Mouse (Mus musculus) heart, adult 10 weeks (tissue): ENCODE data around the gene Olfr1137. TPM values are rescaled to one million over a fixed set of nuclear protein-coding genes. Genes with fewer than 3 reads are reported as not detected.

Experiments used
- polyA plus RNA-seq: library from polyadenylated mRNA; stranded (reverse); fragments of 350-450 nt; fragmentation: Illumina TruSeq; extraction: RNeasy Lipid Tissue Mini Kit (QIAGEN cat#74804); gene quantifications from one replicate; pipeline ENCODE4 v1.2.3, GENCODE M21; 2014; ENCODE audit warnings: low read depth, low replicate concordance

The Olfr1137 gene
- polyA plus RNA-seq = not detected

GRCm38 (mm10) chr2:87713079-87713478 is at the start of gene Olfr1137:
Gene Olfr1137, minus strand, starts transcription at chr2:87713179.

GRCm38 (mm10) chr2:87753891-87754290 is 40.9 kb upstream of the Olfr1137 start, which contains the start of gene Olfr1141:
Gene Olfr1141, minus strand, starts transcription at chr2:87753991.

DNA sequence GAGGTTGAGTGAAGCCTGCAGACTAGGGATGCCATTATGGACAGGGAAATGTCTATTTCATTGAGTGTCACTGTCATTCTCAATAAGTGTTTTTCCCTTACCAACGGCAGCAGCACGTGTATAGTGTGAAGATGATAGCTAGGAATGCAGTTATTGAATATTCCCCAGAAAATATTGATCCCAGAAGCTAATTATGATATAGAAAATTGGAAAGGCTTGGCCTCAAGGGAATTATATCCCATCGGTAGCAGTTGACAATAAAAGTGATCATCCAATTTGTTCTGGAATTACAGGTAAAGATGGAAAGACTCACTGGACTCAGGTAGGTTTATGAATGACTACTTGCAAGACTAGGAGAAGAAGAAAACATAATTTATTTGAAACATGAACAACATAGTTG is 30.5 kb upstream of the Olfr1137 start, which contains the start of gene Olfr1140:
Olfr1140 (plus strand) TSS at position 301 of the 400 bp plus-strand sequence.

GRCm38 (mm10) chr2:87739878-87740277 is 26.9 kb upstream of the Olfr1137 start, which contains the start of gene Olfr1138:
Gene Olfr1138, minus strand, starts transcription at chr2:87739978.

GRCm38 (mm10) chr2:87693847-87694246 is 19.1 kb downstream of the Olfr1137 start, which contains the start of gene Olfr1136:
Gene Olfr1136, minus strand, starts transcription at chr2:87693947.

GRCm38 (mm10) chr2:87673564-87673963 is 39.4 kb downstream of the Olfr1137 start, which contains the start of gene Olfr1135:
Gene Olfr1135, minus strand, starts transcription at chr2:87673664.

Other genes with a start within 250 kb of the Olfr1137 start
- not detected for gene Pramel7, start 216.1 kb downstream of the Olfr1137 start, polyA plus RNA-seq
- not detected for gene Pramel6, start 206.6 kb downstream of the Olfr1137 start, polyA plus RNA-seq
- gene Olfr153, start 181.4 kb downstream of the Olfr1137 start, polyA plus RNA-seq = not detected
- not detected for gene Olfr1128, start 167.6 kb downstream of the Olfr1137 start, polyA plus RNA-seq
- not detected for gene Olfr1129, start 139.3 kb downstream of the Olfr1137 start, polyA plus RNA-seq
- gene Olfr1130, start 107.0 kb downstream of the Olfr1137 start, polyA plus RNA-seq = not detected
- gene Olfr1131, start 86.1 kb downstream of the Olfr1137 start, polyA plus RNA-seq = not detected
- gene Olfr1132, start 75.6 kb downstream of the Olfr1137 start, polyA plus RNA-seq = not detected
- gene Olfr1133, start 65.8 kb downstream of the Olfr1137 start, polyA plus RNA-seq = not detected
- not detected for gene Olfr1134, start 54.7 kb downstream of the Olfr1137 start, polyA plus RNA-seq
- not detected for gene Olfr1135, start 39.5 kb downstream of the Olfr1137 start, polyA plus RNA-seq
- not detected for gene Olfr1136, start 19.2 kb downstream of the Olfr1137 start, polyA plus RNA-seq
- gene Olfr1138, start 26.8 kb upstream of the Olfr1137 start, polyA plus RNA-seq = not detected
- not detected for gene Olfr1140, start 30.6 kb upstream of the Olfr1137 start, polyA plus RNA-seq
- not detected for gene Olfr1141, start 40.8 kb upstream of the Olfr1137 start, polyA plus RNA-seq
- gene Olfr152, start 66.3 kb upstream of the Olfr1137 start, polyA plus RNA-seq = not detected
- gene Olfr1143, start 87.4 kb upstream of the Olfr1137 start, polyA plus RNA-seq = not detected
- gene Olfr1145, start 96.6 kb upstream of the Olfr1137 start, polyA plus RNA-seq = not detected
- not detected for gene Olfr1148, start 117.4 kb upstream of the Olfr1137 start, polyA plus RNA-seq
- not detected for gene Olfr1150-ps1, start 130.8 kb upstream of the Olfr1137 start, polyA plus RNA-seq
- not detected for gene Olfr1151, start 142.7 kb upstream of the Olfr1137 start, polyA plus RNA-seq
- gene Olfr1152, start 153.3 kb upstream of the Olfr1137 start, polyA plus RNA-seq = not detected
- gene Olfr1153, start 181.8 kb upstream of the Olfr1137 start, polyA plus RNA-seq = not detected
- gene Olfr1154, start 192.0 kb upstream of the Olfr1137 start, polyA plus RNA-seq = not detected
- not detected for gene Olfr1155, start 232.0 kb upstream of the Olfr1137 start, polyA plus RNA-seq
- gene Olfr1156, start 239.9 kb upstream of the Olfr1137 start, polyA plus RNA-seq = not detected